Mouse (Mus musculus) kidney, postnatal 0 days (tissue): ENCODE measurements around the gene S100a1. TPM values are rescaled to one million over a fixed set of nuclear protein-coding genes. Genes with fewer than 3 reads are reported as not detected.

ENCODE experiments used
- ATAC-seq: fragments of 200-750 bp; cut with Nextera tagmentation; replicated peaks from 2 replicates; pipeline ENCODE4 v1.8.0; 2017; ENCODE audit warnings: low read depth, moderate number of reproducible peaks, moderate TSS enrichment, moderate library complexity; ENCODE audit not compliant: low FRiP score
- DNase-seq: peaks from one replicate; pipeline ENCODE4 v3.0.0-alpha.2; 2016; ENCODE audit warnings: low spot score
- H3K27ac ChIP-seq: fragments of 300-500 bp; sonication (generic); 2 replicates; pipeline ENCODE4 v1.5.1; 2014; ENCODE audit warnings: mild to moderate bottlenecking
- H3K27me3 ChIP-seq: fragments of 300-500 bp; sonication (generic); 2 replicates; pipeline ENCODE4 v1.6.1; 2014; ENCODE audit warnings: low read length, mixed read lengths; ENCODE audit not compliant: insufficient read depth
- H3K36me3 ChIP-seq: fragments of 300-500 bp; sonication (generic); 2 replicates; pipeline ENCODE4 v1.6.1; 2014; ENCODE audit warnings: low read length, mixed read lengths; ENCODE audit not compliant: insufficient read depth
- H3K4me1 ChIP-seq: fragments of 300-500 bp; sonication (generic); replicated peaks from 2 replicates; pipeline ENCODE4 v1.6.1; 2014; ENCODE audit warnings: antibody characterized with exemption, low read length, mixed read lengths; ENCODE audit not compliant: insufficient read depth
- H3K4me2 ChIP-seq: fragments of 300-500 bp; sonication (generic); 2 replicates; pipeline ENCODE4 v1.6.1; 2014; ENCODE audit warnings: mild to moderate bottlenecking, low read length, moderate library complexity, mixed read lengths
- H3K4me3 ChIP-seq: fragments of 300-500 bp; sonication (generic); replicated peaks from 2 replicates; pipeline ENCODE4 v1.5.1; 2014; ENCODE audit warnings: low read depth, low read length
- H3K9ac ChIP-seq: fragments of 300-500 bp; sonication (generic); 2 replicates; pipeline ENCODE4 v1.6.1; 2014; ENCODE audit warnings: low read depth, low read length
- H3K9me3 ChIP-seq: fragments of 300-500 bp; sonication (generic); replicated peaks from 2 replicates; pipeline ENCODE4 v1.6.1; 2016; ENCODE audit warnings: low read length, inconsistent platforms, mixed read lengths
- CTCF ChIP-seq: IDR thresholded peaks from 2 replicates; pipeline ENCODE4 v1.5.1; 2016; ENCODE audit warnings: antibody characterized with exemption, low read depth, mild to moderate bottlenecking, moderate library complexity
- WGBS: fragments of 180-500 bp; shearing (Covaris S2); extraction: QIAGEN DNeasy Blood & Tissue Kit; methylation state at CpG from one replicate; pipeline ENCODE4 v1.1.7; 2014; 5-methylcytosine and 5-hydroxymethylcytosine counted together
- polyA plus RNA-seq: library from polyadenylated mRNA; unstranded; fragments of >200 nt; fragmentation: Nextera tagmentation; extraction: Ambion mirVana; gene quantifications from 2 replicates; pipeline ENCODE4 v1.2.1, GENCODE M21; 2015

The S100a1 gene
- polyA plus RNA-seq, 1 experiment from 2014 or later: 353 TPM

DNA sequence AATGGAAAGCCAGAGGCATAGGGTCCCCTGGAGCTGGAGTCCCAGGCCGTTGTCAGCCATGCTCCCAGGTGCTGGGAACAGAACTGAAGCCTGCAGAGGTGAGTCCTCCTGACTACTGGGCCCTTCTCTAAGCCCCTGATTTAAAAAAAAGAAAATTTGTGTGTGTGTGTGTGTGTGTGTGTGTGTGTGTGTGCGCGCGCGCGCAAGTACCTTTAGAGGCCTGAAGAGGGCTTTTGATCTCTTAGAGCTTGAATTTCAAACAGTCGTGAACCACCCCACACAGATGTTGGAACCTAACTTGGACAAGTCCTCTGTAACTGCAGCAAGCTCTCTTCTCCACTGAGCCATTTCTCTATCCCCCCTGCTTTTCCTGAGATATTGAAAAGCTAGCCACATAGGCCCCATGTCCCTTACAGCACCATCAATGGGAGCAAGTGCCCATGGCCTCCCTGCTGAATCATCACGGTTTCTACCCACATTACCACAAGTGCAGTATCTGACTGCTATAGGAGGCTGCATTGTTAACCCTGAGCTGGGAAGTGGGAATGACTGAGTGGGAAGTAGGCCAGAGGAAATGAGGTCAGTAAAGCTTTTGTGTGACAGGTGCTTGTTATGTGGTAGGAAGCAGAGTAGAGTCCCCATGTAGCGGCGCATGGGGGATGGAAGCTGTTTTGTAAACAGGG lies 46.4 kb downstream of the S100a1 start:
- DNase-seq (no peak), ATAC-seq (no peak)
- Histone ChIP-seq H3K9ac (no peak overlapping the region), H3K27me3 (no peaks in the 10 kb centered on the region), H3K4me1 (0 out of 2 replicates have a peak, but pooled peaks cover 3% of the 10 kb centered on the region), H3K4me3 (no peak overlapping the region), H3K36me3 (no peaks in the 10 kb centered on the region), H3K9me3 (no peaks in the 10 kb centered on the region), H3K4me2 (no peak overlapping the region), H3K27ac (no peak overlapping the region)
- 94% methylated on average over 10 of the region's 10 CpGs for WGBS
- TF ChIP-seq CTCF: no peak

DNA sequence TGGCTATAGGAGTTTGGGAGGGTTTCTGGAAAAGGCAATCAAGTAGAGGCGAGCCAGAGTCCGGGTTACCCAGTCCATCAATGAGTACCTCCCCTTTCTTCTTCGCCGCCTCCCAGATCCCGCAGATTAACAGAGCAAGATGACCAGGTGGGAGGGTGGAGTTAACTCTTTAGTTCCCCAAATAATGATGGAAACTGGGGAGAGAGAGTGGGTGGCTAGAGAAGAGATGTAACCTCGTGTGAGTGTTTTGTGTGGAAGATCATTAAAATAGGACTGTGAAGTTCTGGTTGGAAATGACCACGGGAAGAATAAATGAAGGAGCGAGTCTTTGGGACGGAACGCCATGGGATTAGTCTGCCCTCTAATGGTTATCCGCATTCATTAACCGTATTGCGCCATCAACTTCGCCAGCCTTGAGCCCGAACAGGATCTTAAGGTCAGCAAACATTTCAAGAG lies 47.9 kb downstream of the S100a1 start:
- ATAC-seq (peak; percentile 44), DNase-seq (peak; percentile 92)
- 0% methylated on average over 15 of the region's 15 CpGs for WGBS
- H3K4me3 ChIP-seq: peak overlapping the region; percentile 46
- peak overlapping the region; percentile 96 for H3K4me2 ChIP-seq
- 0 out of 2 replicates have a peak, but pooled peaks cover 3% of the 10 kb centered on the region for H3K4me1 ChIP-seq
- H3K27me3 ChIP-seq: no peaks in the 10 kb centered on the region
- peak overlapping the region; percentile 66 for H3K9ac ChIP-seq
- no peaks in the 10 kb centered on the region for H3K36me3 ChIP-seq
- peak overlapping the region; percentile 57; the same call in 1 of the 2 replicates for H3K27ac ChIP-seq
- TF ChIP-seq CTCF: peak; percentile 95
- H3K9me3 ChIP-seq: no peaks in the 10 kb centered on the region

DNA sequence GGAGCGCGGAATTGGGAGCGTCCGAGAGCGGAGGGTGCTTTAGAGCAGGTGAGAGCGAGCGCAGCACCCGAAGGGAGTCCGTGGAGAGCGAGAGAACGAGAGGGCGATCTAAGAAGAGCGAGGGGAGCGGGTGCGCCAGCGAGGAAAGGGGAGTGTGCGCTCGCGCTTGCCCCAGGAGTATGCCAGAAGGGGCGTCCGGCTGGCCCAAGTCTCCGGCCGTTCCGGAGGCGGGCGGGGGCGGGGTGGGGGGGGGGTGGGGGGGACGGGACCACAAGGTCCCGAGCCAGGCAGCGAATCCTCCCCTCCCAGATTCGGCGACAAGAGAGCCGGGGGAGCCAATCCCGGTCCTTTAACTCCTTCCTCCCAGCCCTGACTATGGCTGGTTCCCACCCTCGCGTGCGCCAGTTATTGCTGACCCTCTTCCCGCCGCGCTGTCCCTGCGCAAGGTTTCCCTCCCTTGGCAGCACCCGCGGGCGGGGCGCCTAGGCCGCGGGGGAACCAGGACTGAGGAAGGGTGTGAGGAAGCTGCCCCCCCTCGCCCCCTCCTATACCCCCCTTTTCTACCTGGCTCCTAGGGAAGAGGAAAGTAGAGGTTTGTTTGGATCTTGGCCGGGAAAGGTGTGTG lies 48.4 kb downstream of the S100a1 start, which contains the start of gene Npr1:
Npr1 (minus strand) TSS at position 181 of the 625 bp plus-strand sequence.
- under 1% methylated on average over 33 of the region's 49 CpGs for WGBS
- Histone ChIP-seq H3K4me3 (peak within 1 kb of the TSS; percentile 46), H3K27me3 (no peaks in the 10 kb centered on the region), H3K9me3 (no peaks in the 10 kb centered on the region), H3K36me3 (no peaks in the 10 kb centered on the region), H3K9ac (peak within 1 kb of the TSS; percentile 66), H3K4me1 (0 out of 2 replicates have a peak, but pooled peaks cover 3% of the 10 kb centered on the region), H3K4me2 (peak within 1 kb of the TSS; percentile 96), H3K27ac (peak within 1 kb of the TSS; percentile 57)
- peak; percentile 64 for DNase-seq
- ATAC-seq: peak; percentile 55
- no peak for TF ChIP-seq CTCF

DNA sequence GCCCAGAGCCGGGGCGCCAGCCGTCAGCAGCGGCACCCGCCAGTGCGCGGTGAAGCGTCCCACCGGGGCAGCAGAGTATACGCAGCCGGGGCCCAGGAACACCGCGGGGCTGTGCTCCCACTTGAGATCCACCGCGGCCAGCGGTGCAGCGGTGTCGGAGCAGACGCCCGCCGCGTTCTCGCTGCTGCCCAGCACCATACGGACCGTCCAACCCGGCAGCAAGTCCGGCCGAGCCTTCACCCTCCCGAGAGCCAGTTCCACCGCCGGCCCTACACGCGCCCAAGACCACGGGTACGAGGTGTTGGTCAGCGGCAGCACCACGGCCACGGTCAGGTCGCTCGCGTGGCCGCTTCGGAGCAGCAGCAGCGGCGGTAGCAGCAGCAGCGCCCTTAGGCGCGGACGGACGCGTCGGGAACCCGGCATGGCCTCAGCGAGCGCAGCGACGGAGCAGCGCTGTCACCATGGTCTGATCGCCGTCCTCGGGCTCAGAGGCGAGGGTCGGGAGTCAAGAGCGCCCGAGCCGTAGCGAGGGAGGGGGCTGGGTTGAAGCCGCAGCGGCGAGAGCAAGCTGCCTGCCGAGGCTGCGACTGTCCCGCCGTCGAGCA lies 49.0 kb downstream of the S100a1 start:
- 1% methylated on average over 75 of the region's 75 CpGs for WGBS
- TF ChIP-seq CTCF: no peak
- Histone ChIP-seq H3K9ac (peak overlapping the region; percentile 66), H3K4me3 (peak overlapping the region; percentile 46), H3K4me1 (0 out of 2 replicates have a peak, but pooled peaks cover 3% of the 10 kb centered on the region), H3K9me3 (no peaks in the 10 kb centered on the region), H3K27ac (peak overlapping the region; percentile 47), H3K36me3 (no peaks in the 10 kb centered on the region), H3K27me3 (no peaks in the 10 kb centered on the region), H3K4me2 (peak overlapping the region; percentile 96)
- ATAC-seq: peak; percentile 37
- peak; percentile 28 for DNase-seq

DNA sequence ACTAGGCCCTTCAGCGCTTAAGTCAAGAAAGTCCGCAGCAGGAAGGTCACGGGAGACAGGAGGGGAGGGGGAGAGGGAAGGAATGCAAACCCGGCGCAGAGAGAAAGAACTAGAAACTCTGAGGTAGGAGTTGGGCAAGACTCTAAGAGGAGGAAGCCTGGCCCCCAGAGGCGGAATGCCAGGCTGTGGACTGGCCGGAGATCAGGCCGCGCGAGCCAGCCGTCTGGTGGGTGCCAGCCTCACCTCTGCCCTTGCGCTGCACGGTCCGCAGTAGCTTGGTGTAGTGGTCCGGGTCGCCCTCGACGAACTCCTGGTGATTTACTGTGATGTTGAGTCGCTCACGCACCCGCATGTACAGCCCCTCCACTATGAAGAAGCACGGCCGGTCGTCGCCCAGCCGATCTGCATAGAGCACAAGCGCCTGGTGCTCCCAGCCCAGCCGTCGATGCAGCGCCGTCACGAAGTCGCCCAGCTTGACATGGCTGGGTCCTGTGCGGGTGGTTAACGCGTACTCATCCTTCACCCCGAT lies 49.6 kb downstream of the S100a1 start:
- no peak; the same call in 1 of the 2 replicates for ATAC-seq
- Histone ChIP-seq H3K9ac (peak overlapping the region; percentile 66), H3K4me3 (peak overlapping the region; percentile 46), H3K27ac (peak overlapping the region; percentile 47), H3K27me3 (no peaks in the 10 kb centered on the region), H3K9me3 (no peaks in the 10 kb centered on the region), H3K4me2 (peak overlapping the region; percentile 96), H3K36me3 (no peaks in the 10 kb centered on the region), H3K4me1 (0 out of 2 replicates have a peak, but pooled peaks cover 5% of the 10 kb centered on the region)
- TF ChIP-seq CTCF: peak; percentile 4; the same call in 1 of the 2 replicates
- peak; percentile 62 for DNase-seq
- 13% methylated on average over 37 of the region's 37 CpGs for WGBS

DNA sequence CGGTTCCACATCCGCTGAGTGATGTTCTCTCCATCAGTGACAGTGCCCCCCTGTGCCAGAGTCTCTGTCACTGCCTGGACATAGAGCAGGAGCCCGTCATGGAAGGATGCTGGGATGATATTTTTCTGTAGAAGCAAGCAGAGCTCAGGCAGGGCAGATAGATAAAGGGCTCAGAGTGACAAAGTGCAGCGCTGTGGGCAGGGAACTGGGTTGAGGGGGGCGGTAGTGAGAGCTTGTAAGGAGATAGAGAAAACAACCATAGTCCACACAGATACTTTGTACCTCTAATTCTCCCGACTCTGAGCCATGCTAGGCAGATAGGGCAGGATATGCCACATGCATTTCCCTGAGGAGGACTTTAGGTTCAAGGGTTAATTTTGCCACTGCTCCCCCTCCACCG lies 51.6 kb downstream of the S100a1 start:
- 37% methylated on average over 7 of the region's 7 CpGs for WGBS
- 0 out of 2 replicates have a peak, but pooled peaks cover 5% of the 10 kb centered on the region for H3K4me1 ChIP-seq
- no peaks in the 10 kb centered on the region for H3K27me3 ChIP-seq
- ATAC-seq: no peak
- no peak overlapping the region for H3K27ac ChIP-seq
- H3K4me2 ChIP-seq: peak overlapping the region; percentile 96
- peak; percentile 12; the same call in 1 of the 2 replicates for TF ChIP-seq CTCF
- no peak for DNase-seq
- H3K9me3 ChIP-seq: no peaks in the 10 kb centered on the region
- H3K36me3 ChIP-seq: no peaks in the 10 kb centered on the region
- 0 out of 2 replicates have a peak overlapping the region, but pooled peaks have one; percentile 0 for H3K4me3 ChIP-seq
- no peak overlapping the region for H3K9ac ChIP-seq
